In the genomic region with DNA sequence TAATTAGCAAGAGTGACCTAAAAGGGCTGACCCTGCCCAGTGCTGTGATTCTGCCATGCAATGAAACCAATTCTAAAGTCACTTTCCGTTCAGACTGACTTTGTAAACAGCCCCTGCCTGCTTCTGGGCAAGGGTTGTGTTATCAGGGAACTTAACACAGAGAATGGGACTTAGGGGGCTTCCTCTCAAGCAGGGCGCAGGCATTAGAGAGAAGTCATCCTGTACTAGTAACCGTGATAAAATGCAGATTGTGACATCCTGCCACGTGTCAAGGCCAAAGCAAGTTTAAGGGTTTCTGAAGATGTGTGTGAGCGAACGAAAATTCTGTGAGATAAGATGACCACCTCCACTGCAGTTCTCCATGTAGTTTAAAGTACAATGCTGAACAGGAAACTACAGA, we compare ENCODE assay signal across 22 mouse cellular contexts. TPM values are rescaled to one million over a fixed set of nuclear protein-coding genes. Genes with fewer than 3 reads are reported as not detected.
"Had no signal": no experiment of that assay in that cellular context is flagged by ENCODE, and none has a peak within 500 bp of the region (broad histone marks: within the 10 kb centered on the region; RNA-seq: fewer than 3 reads in every experiment).

No protein-coding gene starts in this region.

- H3K27ac ChIP-seq: neural tube, embryonic 12.5 days; neural tube, embryonic 13.5 days; neural tube, embryonic 15.5 days; stomach, embryonic 15.5 days; stomach, postnatal 0 days had no signal

- H3K4me1 ChIP-seq: neural tube, embryonic 12.5 days; stomach, embryonic 15.5 days had no signal

- H3K9me3 ChIP-seq: neural tube, embryonic 12.5 days; neural tube, embryonic 13.5 days; neural tube, embryonic 15.5 days; stomach, embryonic 15.5 days had no signal

- H3K4me3 ChIP-seq: neural tube, embryonic 12.5 days; neural tube, embryonic 13.5 days; neural tube, embryonic 15.5 days; stomach, embryonic 15.5 days had no signal

- H3K9ac ChIP-seq: neural tube, embryonic 12.5 days; neural tube, embryonic 13.5 days; neural tube, embryonic 15.5 days; stomach, embryonic 15.5 days had no signal

- DNase-seq: retina, postnatal 1 day; right cerebral cortex, adult 18-20 months; right cerebral cortex, postnatal 14 days; right cerebral cortex, postnatal 25 days; right cerebral cortex, postnatal 4 days; spleen, adult 18-20 months; thymus, adult 18-20 months; thymus, adult 2 months; thymus, postnatal 14 days; thymus, postnatal 25 days; thymus, postnatal 36 days; thymus, postnatal 4 days had no signal

- H3K4me2 ChIP-seq: neural tube, embryonic 12.5 days; neural tube, embryonic 13.5 days; neural tube, embryonic 15.5 days; stomach, embryonic 15.5 days had no signal

RNA-seq across cellular contexts. Expression of gene Gpr25, which starts 5.5 kb away (rescaled TPM):
- total RNA-seq: neutrophil, adult 5-6 weeks had no signal
- polyA plus RNA-seq: neural tube, embryonic 12.5 days; stomach, embryonic 14.5 days; stomach, embryonic 15.5 days; stomach, embryonic 16.5 days; stomach, postnatal 0 days had no signal

RNA-seq across cellular contexts. Expression of gene Inava, which starts 32.1 kb away (rescaled TPM):
- total RNA-seq: neutrophil, adult 5-6 weeks had no signal

RNA-seq across cellular contexts. Expression of gene Mroh3, which starts 53.5 kb away (rescaled TPM):
- total RNA-seq: neutrophil, adult 5-6 weeks had no signal
- polyA plus RNA-seq: neural tube, embryonic 12.5 days; neural tube, embryonic 13.5 days; neural tube, embryonic 14.5 days; neural tube, embryonic 15.5 days; spleen, adult 2 months had no signal
